Comparison of ENCODE assay signal across 10 mouse cellular contexts in genomic region chr14:121521709-121522108, GRCm38 (mm10). TPM values are rescaled to one million over a fixed set of nuclear protein-coding genes. Genes with fewer than 3 reads are reported as not detected.
DNase-seq lines count a peak whose midpoint lies in the region; ATAC-seq and TF ChIP-seq lines count a peak whose summit lies in the region.
"Had no signal": no experiment of that assay in that cellular context is flagged by ENCODE, and none has a peak within 500 bp of the region (broad histone marks: within the 10 kb centered on the region; RNA-seq: fewer than 3 reads in every experiment).

No protein-coding gene starts in this region.

- H3K27me3 ChIP-seq in hindbrain, postnatal 0 days (ENCODE audit: insufficient read depth, low read length), result no peaks in the 10 kb centered on the region
- H3K27me3 ChIP-seq in hindbrain, embryonic 13.5 days, result no peaks in the 10 kb centered on the region
- H3K27me3 ChIP-seq: limb, embryonic 15.5 days had no signal

- H3K4me3 ChIP-seq in hindbrain, postnatal 0 days (ENCODE audit: low read length), result no peak overlapping the region
- H3K4me3 ChIP-seq in hindbrain, embryonic 13.5 days, result no peak overlapping the region
- H3K4me3 ChIP-seq: limb, embryonic 15.5 days had no signal

- no peak overlapping the region for H3K4me2 ChIP-seq in hindbrain, postnatal 0 days (ENCODE audit: low read depth, low read length)
- no peak overlapping the region for H3K4me2 ChIP-seq in hindbrain, embryonic 13.5 days
- H3K4me2 ChIP-seq: limb, embryonic 15.5 days had no signal

- DNase-seq in hindbrain, postnatal 0 days (ENCODE audit: low spot score), result peak; percentile 46
- DNase-seq in adrenal gland, postnatal 25 days, result peak; percentile 25
- peak; percentile 46 for DNase-seq in lung, postnatal 36 days
- no peak for DNase-seq in yolk sac, embryonic 10.5 days (ENCODE audit: low spot score)
- DNase-seq in thymus, postnatal 10 days (ENCODE audit: low spot score in 2 of 2), result no peak
- no peak for DNase-seq in B cell, adult 2 months
- DNase-seq: gastrocnemius, postnatal 25 days had no signal

- H3K36me3 ChIP-seq in hindbrain, postnatal 0 days (ENCODE audit: insufficient read depth, low read length), result no peaks in the 10 kb centered on the region
- no peaks in the 10 kb centered on the region for H3K36me3 ChIP-seq in hindbrain, embryonic 13.5 days
- H3K36me3 ChIP-seq: limb, embryonic 15.5 days had no signal

- H3K9ac ChIP-seq in hindbrain, postnatal 0 days (replicated peaks; ENCODE audit: low read length), result no peak overlapping the region
- no peak overlapping the region for H3K9ac ChIP-seq in hindbrain, embryonic 13.5 days
- H3K9ac ChIP-seq: limb, embryonic 15.5 days had no signal

- no peak for TF ChIP-seq CTCF in hindbrain, postnatal 0 days (IDR thresholded peaks at IDR 0.05; ENCODE audit: low read depth)

- 57% methylated on average over 4 of the region's 4 CpGs for WGBS in hindbrain, postnatal 0 days
- 85% methylated on average over 4 of the region's 4 CpGs for WGBS in hindbrain, embryonic 13.5 days

- no peak for ATAC-seq in hindbrain, postnatal 0 days
- ATAC-seq in hindbrain, embryonic 13.5 days (ENCODE audit: low FRiP score), result no peak
- peak; percentile 51 to 67 for ATAC-seq in hematopoietic stem cell, adult 5-6 weeks (replicated peaks in 1 of 2; ENCODE audit: insufficient read depth in 1 of 2, low FRiP score in 2 of 2, low TSS enrichment in 1 of 2, low read depth in 1 of 2, poor library complexity in 2 of 2, severe bottlenecking in 2 of 2)

- no peak overlapping the region for H3K27ac ChIP-seq in hindbrain, postnatal 0 days
- no peak overlapping the region for H3K27ac ChIP-seq in hindbrain, embryonic 13.5 days
- H3K27ac ChIP-seq: limb, embryonic 15.5 days had no signal

- H3K4me1 ChIP-seq in hindbrain, postnatal 0 days (ENCODE audit: insufficient read depth, low read length), result no peaks in the 10 kb centered on the region; the same call in 1 of the 2 replicates
- H3K4me1 ChIP-seq in hindbrain, embryonic 13.5 days (replicated peaks), result no peaks in the 10 kb centered on the region
- H3K4me1 ChIP-seq: limb, embryonic 15.5 days had no signal

- no peaks in the 10 kb centered on the region for H3K9me3 ChIP-seq in hindbrain, postnatal 0 days (ENCODE audit: low read length)
- no peaks in the 10 kb centered on the region for H3K9me3 ChIP-seq in hindbrain, embryonic 13.5 days
- H3K9me3 ChIP-seq: limb, embryonic 15.5 days had no signal

RNA-seq across cellular contexts. Expression of gene Slc15a1, which starts 16.7 kb away (rescaled TPM):
- total RNA-seq in hindbrain, postnatal 0 days (2014; rRNA removed), result not detected in 2 replicates
- 0.08 TPM in 2 replicates for polyA plus RNA-seq in hindbrain, postnatal 0 days (2015; fragmentation: Nextera tagmentation; extraction: Ambion mirVana)
- polyA plus RNA-seq in hindbrain, embryonic 13.5 days (2015; fragmentation: Nextera tagmentation; extraction: Ambion mirVana), result not detected in 2 replicates
- not detected in 2 replicates for total RNA-seq in adrenal gland, postnatal 25 days (2021)
- total RNA-seq in hematopoietic stem cell, adult 5-6 weeks (2017), result not detected in 2 replicates
- total RNA-seq: gastrocnemius, postnatal 25 days had no signal

Comparison
In these comparisons a context has a peak if more than half of its experiments do, and no peak if none do; other contexts are left out.
1. ATAC-seq: peak in hematopoietic stem cell, adult 5-6 weeks (2 of 2); none in hindbrain, postnatal 0 days (single experiment) and hindbrain, embryonic 13.5 days (single experiment).
2. DNase-seq: peak in hindbrain, postnatal 0 days (single experiment), adrenal gland, postnatal 25 days (single experiment) and lung, postnatal 36 days (single experiment); none in yolk sac, embryonic 10.5 days (single experiment), thymus, postnatal 10 days (0 of 2) and B cell, adult 2 months (0 of 2).